Mouse (Mus musculus) C2C12 (cell line): ENCODE measurements around the gene St8sia1.

Experiments
- CTCF ChIP-seq: IDR thresholded peaks from one replicate; pipeline ENCODE4 v1.5.1; 2011; ENCODE audit not compliant: control insufficient read depth, insufficient read depth, insufficient read length
- MAX ChIP-seq: IDR thresholded peaks from one replicate; pipeline ENCODE4 v1.6.1; 2011; ENCODE audit warnings: mild to moderate bottlenecking, control low read depth
- USF1 ChIP-seq: IDR thresholded peaks from one replicate; pipeline ENCODE4 v1.6.1; 2011; ENCODE audit warnings: low read depth, mild to moderate bottlenecking, control low read depth, moderate library complexity

DNA sequence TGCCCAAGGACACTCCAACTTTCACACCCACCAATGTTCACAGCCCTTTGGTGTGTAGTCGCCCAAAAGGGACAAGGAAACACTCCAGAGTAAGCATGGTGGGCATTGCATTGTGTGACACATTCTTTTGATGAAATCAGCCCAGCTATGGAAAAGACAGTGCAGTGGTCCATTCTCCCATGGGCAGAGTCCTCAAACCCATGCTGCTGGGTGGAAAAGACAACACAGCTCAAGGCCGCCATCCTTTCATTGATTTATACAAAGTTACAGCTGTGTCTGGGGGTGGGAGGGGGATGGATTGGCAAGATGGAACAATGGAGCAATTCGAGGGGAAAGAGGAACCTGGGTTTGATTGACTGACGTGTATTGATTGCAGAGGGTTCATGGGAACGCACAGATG, 151.3 kb downstream of the St8sia1 start:
- TF ChIP-seq CTCF (no peak), MAX (no peak), USF1 (no peak)
